Mouse (Mus musculus) CH12.LX (cell line): ENCODE results near the gene Fads1. TPM values are rescaled to one million over a fixed set of nuclear protein-coding genes. Genes with fewer than 3 reads are reported as not detected.

Experiments
- DNase-seq: peaks from one replicate; pipeline ENCODE4 v3.0.0-alpha.2; 2013; ENCODE audit errors: extremely low read depth
- H3K27ac ChIP-seq: 2 replicates; pipeline ENCODE4 v1.5.1; 2012; ENCODE audit warnings: low read depth, mild to moderate bottlenecking, control low read depth, moderate library complexity; ENCODE audit not compliant: insufficient read depth
- H3K27me3 ChIP-seq: replicated peaks from 2 replicates; pipeline ENCODE3; 2012; ENCODE audit warnings: inconsistent platforms
- H3K36me3 ChIP-seq, 2 experiments: replicated peaks in 1 of 2; 2 replicates each; pipeline versions ENCODE3 to v1.6.1; 2012; ENCODE audit warnings: inconsistent platforms in 1 of 2, low read length in 1 of 2, mild to moderate bottlenecking in 1 of 2, mixed read lengths in 1 of 2, moderate library complexity in 1 of 2; ENCODE audit not compliant: control insufficient read depth in 1 of 2, insufficient read depth in 1 of 2
- H3K4me1 ChIP-seq, 2 experiments: 2 replicates each; pipeline ENCODE4 v1.6.1; 2012; ENCODE audit warnings: inconsistent platforms in 1 of 2, moderate library complexity in 1 of 2; ENCODE audit not compliant: insufficient read depth in 2 of 2, control insufficient read depth in 1 of 2
- H3K4me2 ChIP-seq: 2 replicates; pipeline ENCODE4 v1.6.1; 2012; ENCODE audit warnings: low read depth, mild to moderate bottlenecking, control low read depth; ENCODE audit not compliant: poor library complexity, insufficient read depth, severe bottlenecking
- H3K4me3 ChIP-seq, 3 experiments: fragments of 150-350 bp in 1 of 3; sonication (generic) in 1 of 3; replicated peaks in 1 of 3; 2 replicates each; pipeline versions ENCODE3 to v1.5.1; 2011 to 2012; ENCODE audit warnings: low read depth in 2 of 3, low read length in 2 of 3, mild to moderate bottlenecking in 2 of 3, moderate library complexity in 2 of 3, control low read depth in 1 of 3, improper control_type of control experiment in 1 of 3, inconsistent platforms in 1 of 3, mixed read lengths in 1 of 3; ENCODE audit not compliant: poor library complexity in 1 of 3
- H3K79me2 ChIP-seq: replicated peaks from 2 replicates; pipeline ENCODE4 v1.6.1; 2012; ENCODE audit warnings: mild to moderate bottlenecking, moderate library complexity; ENCODE audit not compliant: control insufficient read depth, poor library complexity, insufficient read depth, severe bottlenecking; ENCODE audit errors: extremely low read depth
- H3K9ac ChIP-seq: 2 replicates; pipeline ENCODE4 v1.6.1; 2012; ENCODE audit warnings: low read depth, mild to moderate bottlenecking, control low read depth, moderate library complexity; ENCODE audit not compliant: insufficient read depth
- H3K9me3 ChIP-seq: replicated peaks from 2 replicates; pipeline ENCODE3; 2012; ENCODE audit warnings: low read length, inconsistent platforms, mixed read lengths
- CTCF ChIP-seq, 2 experiments: IDR thresholded peaks in 1 of 2; conservative IDR thresholded peaks in 1 of 2; 2 replicates each; pipeline ENCODE4 v1.5.1; 2011 to 2012; ENCODE audit warnings: low read depth in 2 of 2, low read length in 2 of 2, improper control_type of control experiment in 1 of 2, inconsistent platforms in 1 of 2, mild to moderate bottlenecking in 1 of 2, moderate library complexity in 1 of 2
- EP300 ChIP-seq: IDR thresholded peaks from 2 replicates; pipeline ENCODE4 v1.6.1; 2011; ENCODE audit warnings: low read length, improper control_type of control experiment
- GABPA ChIP-seq: IDR thresholded peaks from 2 replicates; pipeline ENCODE4 v1.6.1; 2012; ENCODE audit warnings: low read depth, low read length, improper control_type of control experiment, inconsistent platforms; ENCODE audit not compliant: insufficient replicate concordance
- HCFC1 ChIP-seq: IDR thresholded peaks from 2 replicates; pipeline ENCODE4 v1.6.1; 2012; ENCODE audit warnings: low read depth, mild to moderate bottlenecking, inconsistent platforms, low read length, improper control_type of control experiment
- JUN ChIP-seq: IDR thresholded peaks from 2 replicates; pipeline ENCODE4 v1.6.1; 2011; ENCODE audit warnings: low read depth, mild to moderate bottlenecking, low read length, improper control_type of control experiment, moderate library complexity; ENCODE audit not compliant: insufficient read depth
- MEF2A ChIP-seq: IDR thresholded peaks from 2 replicates; pipeline ENCODE4 v1.6.1; 2014; ENCODE audit warnings: low read depth, mild to moderate bottlenecking, inconsistent platforms, low read length, improper control_type of control experiment, borderline replicate concordance
- MXI1 ChIP-seq: IDR thresholded peaks from 2 replicates; pipeline ENCODE4 v1.6.1; 2011; ENCODE audit warnings: mild to moderate bottlenecking, low read depth, low read length, improper control_type of control experiment
- RAD21 ChIP-seq: IDR thresholded peaks from 2 replicates; pipeline ENCODE4 v1.6.1; 2011; ENCODE audit warnings: low read depth, mild to moderate bottlenecking, low read length, improper control_type of control experiment, moderate library complexity
- SIN3A ChIP-seq: IDR thresholded peaks from 2 replicates; pipeline ENCODE4 v1.6.1; 2012; ENCODE audit warnings: low read length, improper control_type of control experiment, inconsistent platforms
- SMC3 ChIP-seq: IDR thresholded peaks from 2 replicates; pipeline ENCODE4 v1.6.1; 2011; ENCODE audit warnings: low read depth, low read length, improper control_type of control experiment
- USF1 ChIP-seq: IDR thresholded peaks from 2 replicates; pipeline ENCODE4 v1.6.1; 2014; ENCODE audit warnings: low read depth, mild to moderate bottlenecking, inconsistent platforms, low read length, improper control_type of control experiment
- ZC3H11A ChIP-seq: IDR thresholded peaks from 2 replicates; pipeline ENCODE4 v1.6.1; 2012; ENCODE audit warnings: low read depth, mild to moderate bottlenecking, inconsistent platforms, low read length, improper control_type of control experiment
- ZMIZ1 ChIP-seq: IDR thresholded peaks from 2 replicates; pipeline ENCODE4 v1.6.1; 2012; ENCODE audit warnings: low read depth, mild to moderate bottlenecking, inconsistent platforms, low read length, improper control_type of control experiment
- ZNF384 ChIP-seq: IDR thresholded peaks from 2 replicates; pipeline ENCODE4 v1.6.1; 2012; ENCODE audit warnings: low read depth, low read length, improper control_type of control experiment, inconsistent platforms
- dilution Hi-C: fragments of 300-500 bp; cut with MboI; formaldehyde crosslinking; loops from 2 replicates; pipeline ENCODE4 v1.14.3; 2020; ENCODE audit warnings: low sequenced_read_pairs; ENCODE audit not compliant: extremely low pct_unique_long_range_greater_than_20kb, extremely low pct_ligation_motif_present
- in situ Hi-C: fragments of 300-500 bp; cut with MboI; formaldehyde crosslinking; loops from 3 replicates; pipeline ENCODE4 v1.14.3; 2019; ENCODE audit warnings: low sequenced_read_pairs, low pct_ligation_motif_present, low pct_unique_long_range_greater_than_20kb, mixed read lengths
- polyA plus RNA-seq: library from polyadenylated mRNA; unstranded; fragments of >175 nt; gene quantifications from 2 replicates; pipeline ENCODE4 v1.2.1, GENCODE M21; 2012; ENCODE audit warnings: low read depth; ENCODE audit not compliant: insufficient read length
- total RNA-seq, 2 experiments: library from RNA; depleted of rRNA; stranded (reverse); fragments of 300-350 nt in 1 of 2; fragments of >200 nt in 1 of 2; gene quantifications; 2 replicates each; pipeline ENCODE4 v1.2.3; 2012 to 2014

The Fads1 gene
- total and polyA plus RNA-seq, 3 experiments: 30.6 to 44.7 (median 37.2) TPM

DNA sequence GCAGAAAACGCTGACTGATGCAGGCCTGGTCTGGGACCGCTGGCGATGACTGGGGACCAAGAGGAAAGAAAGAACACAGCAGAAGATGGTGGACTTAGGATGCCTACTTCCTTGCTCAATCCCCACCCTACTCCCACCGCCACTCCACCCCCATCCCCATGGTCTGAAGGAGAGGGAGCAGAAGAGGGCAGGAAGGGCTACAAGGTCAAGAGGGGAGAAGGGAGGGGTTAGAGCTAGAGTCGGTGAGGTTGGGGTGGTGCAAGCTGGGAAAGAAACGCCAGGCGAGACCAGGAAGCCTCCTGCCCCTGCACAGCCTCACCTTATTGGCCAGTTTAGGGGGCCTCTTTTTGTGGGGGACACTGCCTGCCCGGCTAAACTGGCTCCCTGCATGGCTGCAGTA is 33.4 kb downstream of the Fads1 start:
- no peak overlapping the region for H3K9ac ChIP-seq
- no peak for DNase-seq
- H3K4me2 ChIP-seq: no peak overlapping the region
- no peak overlapping the region for H3K27ac ChIP-seq
- peaks cover 0 to 4% of the 10 kb centered on the region in 2 experiments; a peak in 2 of 4 replicates for H3K4me1 ChIP-seq
- in situ Hi-C loops: no loop called here
- H3K9me3 ChIP-seq: no peaks in the 10 kb centered on the region
- dilution Hi-C loops: no loop called here
- peaks cover 6 to 26% of the 10 kb centered on the region in 2 experiments for H3K36me3 ChIP-seq
- TF ChIP-seq JUN (no peak), HCFC1 (no peak), MXI1 (no peak), ZC3H11A (no peak)
- TF ChIP-seq, all 38 proteins: peak for 0
- Histone ChIP-seq H3K79me2 (no peaks in the 10 kb centered on the region), H3K4me3 (no peak overlapping the region), H3K27me3 (peaks cover 15% of the 10 kb centered on the region)

DNA sequence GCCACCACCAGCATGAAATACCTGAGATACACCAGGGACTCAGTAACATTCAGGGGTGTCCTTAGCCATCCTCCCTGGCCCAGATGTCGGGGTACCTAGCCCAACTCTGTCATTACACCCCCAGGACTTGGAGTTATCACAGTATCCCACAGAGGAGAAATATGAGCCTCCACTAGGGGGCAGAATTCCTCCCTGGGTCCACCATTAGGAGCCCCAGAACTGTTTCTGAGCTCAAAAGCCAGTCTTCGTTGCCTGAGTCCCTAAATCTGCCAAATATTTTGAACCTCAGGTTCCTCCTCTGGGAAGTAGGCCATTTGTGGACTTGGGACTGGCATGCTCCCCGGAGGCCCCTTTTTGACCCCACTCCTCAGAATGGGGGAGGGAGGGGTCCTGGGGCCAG is 36.4 kb downstream of the Fads1 start:
- Histone ChIP-seq H3K4me2 (no peak overlapping the region), H3K9ac (no peak overlapping the region), H3K9me3 (no peaks in the 10 kb centered on the region), H3K36me3 (no peaks in the 10 kb centered on the region), H3K79me2 (no peaks in the 10 kb centered on the region), H3K4me3 (no peak overlapping the region), H3K27ac (no peak overlapping the region), H3K27me3 (peaks cover 29% of the 10 kb centered on the region), H3K4me1 (peaks cover 0 to 4% of the 10 kb centered on the region in 2 experiments; a peak in 2 of 4 replicates)
- in situ Hi-C loops: no loop called here
- no peak for TF ChIP-seq SIN3A
- peak; percentile 73 to 80 for TF ChIP-seq CTCF (conservative IDR thresholded peaks at IDR 0.05 in 1 of 2, IDR thresholded peaks at IDR 0.05 in 1 of 2; ENCODE audit: low read depth in 2 of 2, low read length in 2 of 2)
- TF ChIP-seq SMC3: peak; percentile 45
- peak; percentile 29 for TF ChIP-seq RAD21
- peak; percentile 62 for DNase-seq
- dilution Hi-C loops: no loop called here

DNA sequence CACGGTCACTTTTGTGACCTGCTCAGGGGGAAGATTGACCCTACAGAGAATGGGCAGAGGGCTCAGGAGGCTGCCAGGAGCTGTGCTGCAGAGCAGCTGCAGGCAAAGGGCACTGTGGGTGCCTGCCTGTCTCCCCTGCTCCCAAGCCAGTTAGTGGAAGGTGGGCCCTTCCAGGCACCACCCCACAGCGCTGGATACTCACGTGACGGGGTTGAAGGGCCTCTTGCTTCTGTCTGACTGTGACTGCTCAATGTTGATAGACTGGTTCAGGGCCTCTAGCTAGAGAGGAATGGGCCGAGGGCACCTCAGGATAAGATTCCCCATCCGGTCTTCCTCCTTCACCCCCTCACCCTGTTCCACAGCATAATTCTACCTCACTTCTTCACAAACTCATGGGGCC is 36.9 kb downstream of the Fads1 start:
- no peak overlapping the region for H3K4me3 ChIP-seq
- TF ChIP-seq ZNF384: no peak
- no peak for TF ChIP-seq ZMIZ1
- no peak for TF ChIP-seq MEF2A
- TF ChIP-seq GABPA: no peak
- no peak for TF ChIP-seq USF1
- TF ChIP-seq EP300: no peak
- no peak for TF ChIP-seq MXI1
- no peak overlapping the region for H3K4me2 ChIP-seq
- H3K9me3 ChIP-seq: no peaks in the 10 kb centered on the region
- in situ Hi-C loops (no loop called here), dilution Hi-C loops (no loop called here)
- no peak overlapping the region for H3K27ac ChIP-seq
- H3K27me3 ChIP-seq: peaks cover 32% of the 10 kb centered on the region
- no peak overlapping the region for H3K9ac ChIP-seq
- peaks cover 0 to 4% of the 10 kb centered on the region in 2 experiments; a peak in 2 of 4 replicates for H3K4me1 ChIP-seq
- H3K79me2 ChIP-seq: no peaks in the 10 kb centered on the region
- no peaks in the 10 kb centered on the region for H3K36me3 ChIP-seq
- no peak for DNase-seq
